Mouse (Mus musculus) neural tube, embryonic 11.5 days (tissue): ENCODE data around the gene Map7. TPM values are rescaled to one million over a fixed set of nuclear protein-coding genes. Genes with fewer than 3 reads are reported as not detected.

Source experiments
- ATAC-seq: fragments of 200-750 bp; cut with Nextera tagmentation; 2 replicates; pipeline ENCODE4 v1.8.0; 2017; ENCODE audit warnings: moderate number of reproducible peaks, mild to moderate bottlenecking, moderate TSS enrichment, moderate library complexity; ENCODE audit not compliant: insufficient read depth, low FRiP score, low TSS enrichment
- DNase-seq: peaks from one replicate; pipeline ENCODE4 v3.0.0-alpha.2; 2015; ENCODE audit warnings: low spot score
- H3K27ac ChIP-seq: fragments of 300-500 bp; sonication (generic); 2 replicates; pipeline ENCODE4 v1.5.1; 2014; ENCODE audit warnings: low read depth, mild to moderate bottlenecking, low read length
- H3K27me3 ChIP-seq: fragments of 300-500 bp; sonication (generic); 2 replicates; pipeline ENCODE4 v1.6.1; 2014; ENCODE audit warnings: mild to moderate bottlenecking, low read length, mixed read lengths; ENCODE audit not compliant: control insufficient read depth, insufficient read depth
- H3K36me3 ChIP-seq: fragments of 300-500 bp; sonication (generic); 2 replicates; pipeline ENCODE4 v1.6.1; 2014; ENCODE audit warnings: mild to moderate bottlenecking, low read length, moderate library complexity, mixed read lengths; ENCODE audit not compliant: control insufficient read depth, insufficient read depth
- H3K4me1 ChIP-seq: fragments of 300-500 bp; sonication (generic); 2 replicates; pipeline ENCODE4 v1.6.1; 2014; ENCODE audit warnings: low read length, mixed read lengths; ENCODE audit not compliant: control insufficient read depth, insufficient read depth
- H3K4me2 ChIP-seq: fragments of 300-500 bp; sonication (generic); 2 replicates; pipeline ENCODE4 v1.6.1; 2014; ENCODE audit warnings: low read depth, mild to moderate bottlenecking, moderate library complexity
- H3K4me3 ChIP-seq: fragments of 300-500 bp; sonication (generic); 2 replicates; pipeline ENCODE4 v1.5.1; 2014; ENCODE audit warnings: low read depth, low read length
- H3K9ac ChIP-seq: fragments of 300-500 bp; sonication (generic); 2 replicates; pipeline ENCODE4 v1.6.1; 2014; ENCODE audit warnings: mild to moderate bottlenecking, low read length
- H3K9me3 ChIP-seq: fragments of 300-500 bp; sonication (generic); 2 replicates; pipeline ENCODE4 v1.6.1; 2016; ENCODE audit warnings: low read length; ENCODE audit not compliant: control insufficient read depth
- WGBS: fragments of 180-500 bp; shearing (Covaris S2); extraction: QIAGEN DNeasy Blood & Tissue Kit; methylation state at CpG from one replicate; pipeline ENCODE4 v1.1.7; 2014; 5-methylcytosine and 5-hydroxymethylcytosine counted together
- polyA plus RNA-seq: library from polyadenylated mRNA; unstranded; fragments of >200 nt; fragmentation: Nextera tagmentation; extraction: Ambion mirVana; gene quantifications from 2 replicates; pipeline ENCODE4 v1.2.1, GENCODE M21; 2014

The Map7 gene
- 5.2 and 5.4 TPM in 2 replicates for polyA plus RNA-seq

DNA sequence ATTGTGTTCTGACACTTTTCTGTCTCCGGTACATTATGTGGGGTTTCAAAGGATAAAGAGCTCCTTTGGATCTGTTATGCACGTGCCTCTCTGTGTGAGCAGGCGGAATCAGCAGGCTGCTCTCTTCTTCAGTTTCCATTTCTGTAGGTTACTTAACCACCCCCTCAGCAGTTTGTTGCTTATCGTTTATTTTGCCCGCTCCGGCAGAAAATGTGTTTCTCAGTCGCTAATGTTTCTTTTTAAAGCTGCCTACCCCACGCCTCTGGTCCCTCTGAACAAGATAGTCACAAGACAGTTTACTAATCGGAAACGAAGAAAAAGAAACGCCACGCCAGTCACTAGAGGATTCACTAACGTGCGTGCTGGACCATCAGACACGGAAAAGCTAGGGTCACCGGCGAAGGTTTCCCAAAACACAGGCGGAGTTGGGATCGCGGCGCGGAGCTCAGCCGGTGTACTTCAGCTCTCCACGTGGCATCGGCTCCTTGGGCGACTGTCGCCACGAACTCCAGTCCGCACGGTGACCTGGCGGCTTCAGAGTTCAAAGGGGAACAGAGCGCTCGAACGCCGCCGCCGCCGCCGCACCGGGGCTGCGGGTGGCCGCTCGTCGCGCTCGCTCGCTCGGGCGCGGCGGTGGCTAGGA, at the start of gene Map7:
Map7 (plus strand) TSS at position 342 of the 643 bp plus-strand sequence.
- Histone ChIP-seq H3K9ac (peak within 1 kb of the TSS; percentile 58), H3K27me3 (peaks cover 30% of the 10 kb centered on the region), H3K4me2 (peak within 1 kb of the TSS; percentile 95), H3K36me3 (no peaks in the 10 kb centered on the region), H3K27ac (no peak within 1 kb of the TSS), H3K9me3 (no peaks in the 10 kb centered on the region), H3K4me1 (peaks cover 6% of the 10 kb centered on the region; the same call in 1 of the 2 replicates), H3K4me3 (peak within 1 kb of the TSS; percentile 72)
- ATAC-seq: no peak
- WGBS: 6% methylated on average over 48 of the region's 51 CpGs
- peak; percentile 28 for DNase-seq

DNA sequence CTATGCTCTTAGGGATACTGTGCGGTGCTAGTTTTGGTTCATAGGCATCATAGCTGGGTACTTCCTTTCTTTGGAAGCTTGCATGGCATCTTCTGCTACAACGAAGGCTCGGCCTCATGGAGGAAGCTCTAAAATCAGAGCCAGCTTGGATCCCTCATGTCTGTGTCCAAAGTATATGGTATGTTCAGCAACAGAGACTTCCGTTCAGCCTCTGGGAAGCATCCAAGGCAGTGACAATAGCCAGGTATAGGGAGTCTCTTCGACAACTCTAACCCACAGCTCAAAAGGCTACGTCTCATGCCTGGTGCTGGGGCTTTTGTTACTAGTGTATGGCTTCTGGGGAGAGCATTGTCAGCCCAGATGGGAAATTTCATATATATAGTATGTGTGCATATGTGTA, 46.8 kb upstream of the Map7 start:
- H3K9ac ChIP-seq: no peak overlapping the region
- no peaks in the 10 kb centered on the region for H3K27me3 ChIP-seq
- H3K4me2 ChIP-seq: no peak overlapping the region
- H3K9me3 ChIP-seq: no peaks in the 10 kb centered on the region
- WGBS: 94% methylated on average over 6 of the region's 6 CpGs
- no peak overlapping the region for H3K4me3 ChIP-seq
- no peak overlapping the region for H3K27ac ChIP-seq
- no peaks in the 10 kb centered on the region for H3K36me3 ChIP-seq
- ATAC-seq (no peak), DNase-seq (no peak)
- H3K4me1 ChIP-seq: no peaks in the 10 kb centered on the region

GRCm38 (mm10) chr10:20104271-20104931, 43.9 kb upstream of the Map7 start:
- no peaks in the 10 kb centered on the region for H3K27me3 ChIP-seq
- H3K4me3 ChIP-seq: no peak overlapping the region
- H3K36me3 ChIP-seq: no peaks in the 10 kb centered on the region
- no peak overlapping the region for H3K4me2 ChIP-seq
- H3K27ac ChIP-seq: no peak overlapping the region
- DNase-seq: no peak
- 80% methylated on average over 8 of the region's 8 CpGs for WGBS
- ATAC-seq: no peak
- no peaks in the 10 kb centered on the region for H3K9me3 ChIP-seq
- no peak overlapping the region for H3K9ac ChIP-seq
- H3K4me1 ChIP-seq: no peaks in the 10 kb centered on the region

- Histone ChIP-seq H3K27ac (no peak overlapping the region), H3K4me3 (no peak overlapping the region), H3K9ac (no peak overlapping the region), H3K27me3 (no peaks in the 10 kb centered on the region), H3K36me3 (no peaks in the 10 kb centered on the region), H3K4me1 (no peaks in the 10 kb centered on the region), H3K4me2 (no peak overlapping the region), H3K9me3 (no peaks in the 10 kb centered on the region)
- no peak for DNase-seq
- ATAC-seq: no peak
- 78% methylated on average over 4 of the region's 4 CpGs for WGBS
Measured at GRCm38 (mm10) chr10:20105575-20105974, 42.7 kb upstream of the Map7 start.

DNA sequence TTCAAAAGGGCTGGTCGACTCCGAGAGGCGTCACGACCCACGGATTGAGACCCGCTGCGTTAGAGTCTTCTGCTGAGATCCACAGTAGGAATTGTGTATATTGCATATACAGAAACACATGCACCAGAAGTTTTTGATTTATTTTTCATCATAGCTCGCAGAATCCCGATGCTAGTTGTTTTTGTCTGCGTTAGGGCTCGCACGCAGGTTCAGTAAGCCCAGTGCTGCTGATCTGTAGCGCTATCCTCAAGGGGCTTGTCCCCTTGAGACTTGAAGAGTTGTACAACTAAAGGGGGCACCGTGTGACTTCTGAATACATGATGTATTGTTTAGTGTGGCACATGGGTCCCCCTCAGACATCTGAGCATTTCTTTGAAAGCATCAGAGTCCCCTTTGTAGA, 41.2 kb upstream of the Map7 start:
- ATAC-seq (no peak), DNase-seq (no peak)
- Histone ChIP-seq H3K4me2 (no peak overlapping the region), H3K4me1 (no peaks in the 10 kb centered on the region), H3K9ac (no peak overlapping the region), H3K27ac (no peak overlapping the region), H3K27me3 (no peaks in the 10 kb centered on the region), H3K36me3 (no peaks in the 10 kb centered on the region), H3K4me3 (no peak overlapping the region), H3K9me3 (no peaks in the 10 kb centered on the region)
- 95% methylated on average over 14 of the region's 14 CpGs for WGBS

DNA sequence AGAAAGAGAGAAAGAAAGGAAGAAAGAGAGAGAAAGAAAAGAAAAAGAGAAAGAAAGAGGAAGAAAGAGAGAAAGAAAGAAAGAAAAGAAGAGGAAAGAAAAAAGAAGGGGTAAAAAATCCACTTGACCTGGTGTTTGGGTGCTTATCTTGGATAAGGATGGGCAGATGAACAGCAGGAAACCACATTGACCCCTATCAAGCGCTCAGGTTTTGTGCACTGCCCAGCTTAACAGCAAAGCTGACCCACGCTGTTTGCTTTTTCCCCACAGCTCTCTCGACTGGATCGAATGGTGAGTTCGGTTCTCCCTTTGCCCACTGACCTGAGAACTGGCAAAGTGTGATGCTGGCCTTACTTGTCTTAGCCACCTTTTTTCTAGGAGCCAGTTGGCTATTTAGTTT, 36.8 kb upstream of the Map7 start:
- DNase-seq: no peak
- H3K4me2 ChIP-seq: no peak overlapping the region
- H3K9me3 ChIP-seq: no peaks in the 10 kb centered on the region
- H3K36me3 ChIP-seq: no peaks in the 10 kb centered on the region
- H3K4me1 ChIP-seq: no peaks in the 10 kb centered on the region
- WGBS: 84% methylated on average over 5 of the region's 5 CpGs
- no peak for ATAC-seq
- H3K27me3 ChIP-seq: no peaks in the 10 kb centered on the region
- no peak overlapping the region for H3K9ac ChIP-seq
- no peak overlapping the region for H3K27ac ChIP-seq
- H3K4me3 ChIP-seq: no peak overlapping the region

GRCm38 (mm10) chr10:20112026-20112973, 36.0 kb upstream of the Map7 start:
- H3K36me3 ChIP-seq: no peaks in the 10 kb centered on the region
- H3K27ac ChIP-seq: no peak overlapping the region
- H3K4me2 ChIP-seq: no peak overlapping the region
- no peaks in the 10 kb centered on the region for H3K4me1 ChIP-seq
- no peaks in the 10 kb centered on the region for H3K27me3 ChIP-seq
- H3K9me3 ChIP-seq: no peaks in the 10 kb centered on the region
- H3K9ac ChIP-seq: no peak overlapping the region
- ATAC-seq (no peak), DNase-seq (no peak)
- H3K4me3 ChIP-seq: no peak overlapping the region
- 87% methylated on average over 18 of the region's 18 CpGs for WGBS

GRCm38 (mm10) chr10:20119504-20120425, 28.5 kb upstream of the Map7 start:
- ATAC-seq (no peak), DNase-seq (no peak)
- Histone ChIP-seq H3K27me3 (no peaks in the 10 kb centered on the region), H3K9ac (no peak overlapping the region), H3K9me3 (no peaks in the 10 kb centered on the region), H3K4me2 (no peak overlapping the region), H3K36me3 (no peaks in the 10 kb centered on the region), H3K4me1 (no peaks in the 10 kb centered on the region), H3K4me3 (no peak overlapping the region), H3K27ac (no peak overlapping the region)
- 95% methylated on average over 15 of the region's 15 CpGs for WGBS
